Comparison of ENCODE assay signal across 22 mouse cellular contexts in the genomic region with DNA sequence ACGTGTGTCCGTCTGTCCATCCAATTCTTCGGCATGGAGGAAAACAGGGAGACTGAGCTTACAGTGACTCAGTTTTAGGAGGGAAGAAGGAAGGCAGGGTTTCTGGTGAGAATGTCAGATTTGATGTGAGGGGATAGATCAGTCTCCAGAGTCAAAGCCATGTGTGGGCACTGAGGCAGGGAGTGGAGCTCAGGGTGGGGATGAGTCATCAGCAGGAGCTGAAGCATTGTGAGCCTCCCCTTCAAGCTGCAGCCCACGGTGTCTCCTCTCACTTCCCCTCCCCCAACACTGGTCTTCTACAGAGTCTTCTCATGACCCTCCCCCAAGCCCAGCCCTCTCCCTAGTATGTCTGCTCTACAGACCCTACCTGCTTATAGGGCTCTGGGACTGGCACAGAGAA. TPM values are rescaled to one million over a fixed set of nuclear protein-coding genes. Genes with fewer than 3 reads are reported as not detected.
DNase-seq lines count a peak whose midpoint lies in the region; TF ChIP-seq lines count a peak whose summit lies in the region.
"Had no signal": no experiment of that assay in that cellular context is flagged by ENCODE, and none has a peak within 500 bp of the region (broad histone marks: within the 10 kb centered on the region; RNA-seq: fewer than 3 reads in every experiment).

No protein-coding gene starts in this region.

- DNase-seq in left cerebral cortex, adult 18-20 months (ENCODE audit: low spot score in 2 of 2) = peak; percentile 34 to 39
- DNase-seq in left cerebral cortex, adult 2 months (ENCODE audit: extremely low spot score in 1 of 2, low spot score in 2 of 2) = no peak
- peak; percentile 61 for DNase-seq in right cerebral cortex, adult 18-20 months
- no peak for DNase-seq in right cerebral cortex, postnatal 4 days
- DNase-seq in brain, adult 2 months (ENCODE audit: low read depth, low spot score) = peak; percentile 83
- DNase-seq in layer of hippocampus, postnatal 25 days (ENCODE audit: extremely low spot score in 1 of 2, low spot score in 1 of 2) = no peak
- DNase-seq: adrenal gland, adult 8-10 months; adrenal gland, postnatal 25 days; cerebellum, adult 2 months; cerebellum, adult 9-11 months; cerebellum, postnatal 25 days; forebrain, postnatal 0 days; gastrocnemius, postnatal 10 days; gastrocnemius, postnatal 36 days; heart, adult 2 months; heart, postnatal 14 days; heart, postnatal 4 days had no signal

- intact Hi-C loops in left cerebral cortex, adult 2 months (cut with DNase I) = no loop called here

- TF ChIP-seq CTCF in left cerebral cortex, adult 2 months (IDR thresholded peaks at IDR 0.05) = no peak

- no peak overlapping the region for H3K27ac ChIP-seq in left cerebral cortex, adult 2 months
- H3K27ac ChIP-seq: embryonic facial prominence, embryonic 12.5 days; embryonic facial prominence, embryonic 15.5 days; heart, adult 2 months; heart, embryonic 10.5 days; heart, embryonic 13.5 days; hindbrain, embryonic 13.5 days had no signal

- no peak overlapping the region for H3K4me3 ChIP-seq in left cerebral cortex, adult 2 months
- H3K4me3 ChIP-seq: embryonic facial prominence, embryonic 12.5 days; embryonic facial prominence, embryonic 15.5 days; heart, adult 2 months; heart, embryonic 10.5 days; heart, embryonic 13.5 days; hindbrain, embryonic 13.5 days had no signal

RNA-seq across cellular contexts. Expression of a gene that starts 33.4 kb away (rescaled TPM):
- total RNA-seq in left cerebral cortex, adult 18-20 months (2021) = 10 to 100 TPM; 21.1 to 22.5 TPM
- total RNA-seq in left cerebral cortex, adult 2 months (2021) = 10 to 100 TPM; 24.7 to 24.8 TPM
- total RNA-seq in layer of hippocampus, postnatal 25 days (2021) = 10 to 100 TPM; 24.1 to 25.8 TPM

Comparison
In these comparisons a context has a peak if more than half of its experiments do, and no peak if none do; other contexts are left out.
1. DNase-seq: peak in left cerebral cortex, adult 18-20 months (2 of 2), right cerebral cortex, adult 18-20 months (single experiment) and brain, adult 2 months (single experiment); none in left cerebral cortex, adult 2 months (0 of 2), right cerebral cortex, postnatal 4 days (single experiment) and layer of hippocampus, postnatal 25 days (0 of 2).